Mouse (Mus musculus) hindbrain, embryonic 15.5 days (tissue): Measurements from ENCODE around the gene Ecm2. TPM values are rescaled to one million over a fixed set of nuclear protein-coding genes. Genes with fewer than 3 reads are reported as not detected.

Experiments used
- ATAC-seq: fragments of 200-750 bp; cut with Nextera tagmentation; 2 replicates; pipeline ENCODE4 v1.8.0; 2017; ENCODE audit warnings: low read depth, moderate number of reproducible peaks, moderate TSS enrichment; ENCODE audit not compliant: low FRiP score
- H3K27ac ChIP-seq: fragments of 300-500 bp; sonication (generic); replicated peaks from 2 replicates; pipeline ENCODE4 v1.5.1; 2015; ENCODE audit warnings: mild to moderate bottlenecking, inconsistent platforms
- H3K27me3 ChIP-seq: fragments of 300-500 bp; sonication (generic); 2 replicates; pipeline ENCODE4 v1.6.1; 2015; ENCODE audit warnings: control low read depth, inconsistent platforms
- H3K36me3 ChIP-seq: fragments of 300-500 bp; sonication (generic); 2 replicates; pipeline ENCODE4 v1.6.1; 2015; ENCODE audit warnings: control low read depth, inconsistent platforms
- H3K4me1 ChIP-seq: fragments of 300-500 bp; sonication (generic); replicated peaks from 2 replicates; pipeline ENCODE4 v1.6.1; 2015; ENCODE audit warnings: control low read depth, inconsistent platforms
- H3K4me2 ChIP-seq: fragments of 300-500 bp; sonication (generic); 2 replicates; pipeline ENCODE4 v1.6.1; 2015; ENCODE audit warnings: moderate library complexity, mild to moderate bottlenecking, inconsistent platforms
- H3K4me3 ChIP-seq: fragments of 300-500 bp; sonication (generic); 2 replicates; pipeline ENCODE4 v1.5.1; 2015; ENCODE audit warnings: mild to moderate bottlenecking, inconsistent platforms
- H3K9ac ChIP-seq: fragments of 300-500 bp; sonication (generic); 2 replicates; pipeline ENCODE4 v1.6.1; 2015; ENCODE audit warnings: inconsistent platforms
- H3K9me3 ChIP-seq: fragments of 300-500 bp; sonication (generic); 2 replicates; pipeline ENCODE4 v1.6.1; 2016; ENCODE audit warnings: control low read depth, inconsistent platforms
- WGBS: fragments of 180-500 bp; shearing (Covaris S2); methylation state at CpG from one replicate; pipeline ENCODE4 v1.1.7; 2015; 5-methylcytosine and 5-hydroxymethylcytosine counted together
- polyA plus RNA-seq: library from polyadenylated mRNA; unstranded; fragments of >200 nt; fragmentation: Nextera tagmentation; extraction: Ambion mirVana; gene quantifications from 2 replicates; pipeline ENCODE4 v1.2.1, GENCODE M21; 2015

Ecm2 gene
- 2.6 and 2.7 TPM in 2 replicates for polyA plus RNA-seq

DNA sequence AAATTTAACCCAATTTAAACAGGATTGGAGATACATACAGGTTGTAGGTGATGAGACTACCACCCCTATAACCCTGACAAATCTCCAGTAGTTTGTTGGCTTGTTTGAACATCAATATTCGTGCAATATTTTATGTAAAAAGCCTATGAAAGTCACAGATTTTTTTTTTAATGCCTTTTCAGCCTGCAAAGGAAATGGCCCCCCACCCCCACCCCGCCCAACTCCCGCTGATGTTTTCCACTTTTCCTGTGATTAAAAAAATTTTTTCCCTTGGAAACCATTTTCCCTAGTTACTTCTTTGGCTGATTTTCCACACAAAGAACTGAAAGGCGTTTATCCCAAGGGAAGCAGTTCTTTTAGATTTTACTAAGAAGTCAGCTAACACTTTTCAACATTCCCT is at the start of gene Ecm2:
TSS of gene Ecm2 (plus strand) at position 301 of the 400 bp plus-strand sequence.
- no peak within 1 kb of the TSS for H3K4me2 ChIP-seq
- no peak within 1 kb of the TSS for H3K27ac ChIP-seq
- H3K9me3 ChIP-seq, result no peaks in the 10 kb centered on the region

DNA sequence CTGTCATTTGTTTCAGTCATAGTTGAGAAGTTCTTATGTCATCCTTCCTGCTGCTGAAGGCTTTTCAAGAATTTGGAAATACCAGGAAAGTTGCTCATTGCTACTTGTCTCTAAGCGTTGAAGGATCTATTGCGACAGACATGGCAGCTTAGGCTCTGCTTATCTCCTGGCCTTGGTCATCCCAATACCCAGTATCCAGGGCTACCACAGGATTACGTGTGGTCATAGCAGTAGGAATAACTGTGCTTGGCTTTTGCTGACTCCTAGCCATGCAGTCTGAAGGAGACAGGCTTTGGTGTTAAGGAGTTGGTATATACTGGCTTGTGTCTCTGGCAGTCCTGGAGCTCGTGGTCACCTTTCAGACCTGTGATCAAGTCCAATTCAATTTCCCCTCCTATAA is 44.3 kb upstream of the Ecm2 start:
- Histone ChIP-seq H3K27me3 (no peaks in the 10 kb centered on the region), H3K9me3 (no peaks in the 10 kb centered on the region), H3K27ac (no peak overlapping the region; the same call in 1 of the 2 replicates), H3K4me3 (no peak overlapping the region), H3K9ac (no peak overlapping the region), H3K36me3 (peaks cover 37% of the 10 kb centered on the region), H3K4me1 (no peaks in the 10 kb centered on the region), H3K4me2 (no peak overlapping the region)
- WGBS, result 89% methylated on average over 4 of the region's 4 CpGs
- ATAC-seq, result no peak

More for the DNA sequence above, at the start of gene Ecm2:
- 42% methylated on average over 4 of the region's 4 CpGs for WGBS
- Histone ChIP-seq H3K4me1 (no peaks in the 10 kb centered on the region), H3K36me3 (no peaks in the 10 kb centered on the region), H3K9ac (no peak within 1 kb of the TSS), H3K27me3 (no peaks in the 10 kb centered on the region), H3K4me3 (no peak within 1 kb of the TSS)
- no peak for ATAC-seq

DNA sequence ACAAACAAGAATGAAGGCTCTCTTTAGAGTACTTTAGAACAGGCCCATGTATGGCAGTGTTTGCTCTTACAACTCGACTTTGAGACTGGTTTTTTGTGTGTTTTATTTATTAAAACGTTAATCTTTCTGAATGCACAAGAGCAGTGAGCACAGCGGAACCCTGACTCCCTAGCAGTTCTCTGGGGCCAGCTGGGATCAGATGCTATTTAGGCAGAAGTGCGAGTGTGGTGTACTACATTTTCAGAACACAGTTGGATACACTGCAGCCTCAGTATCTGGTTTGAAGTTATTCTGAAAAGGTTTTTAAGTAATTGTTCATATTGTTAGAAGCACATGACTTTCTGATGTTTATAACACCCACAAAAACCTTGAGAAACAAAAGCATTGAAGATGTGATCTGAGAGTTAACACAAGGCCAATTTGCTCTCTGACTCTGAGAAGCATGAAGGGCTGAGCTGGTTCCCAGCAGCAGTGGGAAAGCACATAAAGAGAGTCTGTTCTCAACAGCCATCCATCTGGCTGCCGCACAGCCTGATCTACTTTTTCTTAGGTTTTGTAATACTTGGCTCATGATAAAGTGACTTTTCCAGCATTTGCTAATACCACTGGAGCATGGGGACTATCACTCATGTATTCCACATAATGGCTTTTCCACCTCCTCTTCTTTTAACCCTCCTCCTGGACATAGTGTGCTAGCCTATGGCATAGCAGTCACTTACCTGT is 43.8 kb upstream of the Ecm2 start:
- no peak for ATAC-seq
- Histone ChIP-seq H3K4me1 (no peaks in the 10 kb centered on the region), H3K4me2 (no peak overlapping the region), H3K9ac (no peak overlapping the region), H3K27me3 (no peaks in the 10 kb centered on the region), H3K4me3 (no peak overlapping the region), H3K27ac (peak overlapping the region; percentile 32; the same call in 1 of the 2 replicates), H3K36me3 (peaks cover 41% of the 10 kb centered on the region), H3K9me3 (no peaks in the 10 kb centered on the region)
- WGBS, result 73% methylated on average over 5 of the region's 5 CpGs

DNA sequence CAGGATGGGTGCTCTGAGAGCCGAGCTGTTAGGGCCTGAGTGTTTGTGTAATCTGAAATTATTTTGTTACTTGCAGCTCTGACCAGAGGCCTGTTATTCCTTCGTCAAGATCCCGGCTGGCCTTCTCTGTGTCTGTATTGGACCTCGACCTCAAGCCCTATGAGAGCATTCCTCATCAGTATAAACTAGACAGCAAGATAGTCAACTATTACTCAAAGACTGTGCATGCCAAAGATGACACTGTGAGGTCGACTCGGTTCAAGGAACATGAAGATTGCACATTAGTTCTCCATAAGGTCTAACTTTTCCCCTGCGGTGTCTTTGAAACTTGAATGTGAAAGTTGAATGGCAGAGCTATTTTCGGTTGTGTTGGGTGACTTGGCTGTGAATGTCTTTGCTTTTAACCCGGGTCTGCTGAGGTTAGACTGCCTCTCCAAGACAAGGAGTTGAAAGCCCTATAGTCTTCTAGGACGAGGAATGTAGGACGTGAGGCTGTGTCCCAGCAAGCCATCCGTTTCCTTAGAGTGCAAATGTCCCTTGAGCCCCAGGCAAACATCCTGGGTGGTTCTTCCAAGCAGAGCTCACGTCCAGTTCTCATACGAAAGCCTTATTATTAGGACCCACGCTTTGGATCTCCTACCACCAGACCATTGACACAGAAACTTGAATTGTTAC is 43.0 kb upstream of the Ecm2 start:
- 72% methylated on average over 15 of the region's 15 CpGs for WGBS
- no peaks in the 10 kb centered on the region for H3K9me3 ChIP-seq
- no peaks in the 10 kb centered on the region for H3K4me1 ChIP-seq
- peak overlapping the region; percentile 32; the same call in 1 of the 2 replicates for H3K27ac ChIP-seq
- no peak for ATAC-seq
- H3K9ac ChIP-seq, result no peak overlapping the region
- H3K36me3 ChIP-seq, result peaks cover 42% of the 10 kb centered on the region
- no peak overlapping the region for H3K4me3 ChIP-seq
- H3K27me3 ChIP-seq, result no peaks in the 10 kb centered on the region
- no peak overlapping the region for H3K4me2 ChIP-seq

DNA sequence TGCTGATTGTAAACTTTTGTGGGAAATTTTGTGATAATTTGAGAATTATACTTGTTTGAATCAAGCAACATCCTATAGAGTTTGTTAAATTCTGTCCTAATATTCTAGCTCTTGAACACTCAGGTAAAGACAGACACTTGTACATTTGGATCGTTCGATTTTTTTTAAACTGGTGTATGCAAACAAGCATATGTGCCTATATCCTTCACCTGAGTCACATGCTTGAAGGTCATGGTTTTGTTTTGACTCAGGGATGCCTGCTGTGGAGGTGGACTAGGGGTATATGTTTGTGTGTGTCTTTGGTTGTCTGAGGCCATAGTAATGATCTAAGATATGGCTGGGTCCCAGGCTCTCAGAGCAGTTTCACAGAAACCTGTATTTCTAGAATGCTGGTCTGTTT is 41.7 kb upstream of the Ecm2 start:
- Histone ChIP-seq H3K27me3 (no peaks in the 10 kb centered on the region), H3K4me3 (no peak overlapping the region), H3K9ac (no peak overlapping the region), H3K4me1 (no peaks in the 10 kb centered on the region), H3K27ac (no peak overlapping the region), H3K36me3 (peaks cover 42% of the 10 kb centered on the region), H3K4me2 (no peak overlapping the region), H3K9me3 (no peaks in the 10 kb centered on the region)
- ATAC-seq, result no peak
- WGBS, result 98% methylated on average over 2 of the region's 2 CpGs

DNA sequence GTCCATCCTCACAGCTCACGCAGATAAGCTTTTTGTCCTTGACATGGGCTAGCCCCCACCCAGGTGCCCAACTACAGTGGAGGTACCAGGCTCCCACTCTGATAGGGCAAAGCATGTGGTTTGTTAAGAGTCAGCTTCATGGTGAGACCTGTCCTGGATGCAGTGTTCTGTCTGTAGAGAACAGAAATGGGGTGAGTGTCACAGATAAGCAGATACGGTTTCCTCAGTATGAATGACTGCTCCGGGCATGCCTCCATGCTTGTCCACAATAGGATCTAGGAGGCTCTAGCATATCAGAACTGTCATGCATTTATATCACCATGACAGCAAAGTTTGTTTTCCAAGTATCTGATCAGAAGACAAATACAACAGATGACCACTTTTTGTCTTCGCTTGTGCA is 38.7 kb upstream of the Ecm2 start:
- Histone ChIP-seq H3K27me3 (no peaks in the 10 kb centered on the region), H3K4me1 (no peaks in the 10 kb centered on the region)
- no peak for ATAC-seq

DNA sequence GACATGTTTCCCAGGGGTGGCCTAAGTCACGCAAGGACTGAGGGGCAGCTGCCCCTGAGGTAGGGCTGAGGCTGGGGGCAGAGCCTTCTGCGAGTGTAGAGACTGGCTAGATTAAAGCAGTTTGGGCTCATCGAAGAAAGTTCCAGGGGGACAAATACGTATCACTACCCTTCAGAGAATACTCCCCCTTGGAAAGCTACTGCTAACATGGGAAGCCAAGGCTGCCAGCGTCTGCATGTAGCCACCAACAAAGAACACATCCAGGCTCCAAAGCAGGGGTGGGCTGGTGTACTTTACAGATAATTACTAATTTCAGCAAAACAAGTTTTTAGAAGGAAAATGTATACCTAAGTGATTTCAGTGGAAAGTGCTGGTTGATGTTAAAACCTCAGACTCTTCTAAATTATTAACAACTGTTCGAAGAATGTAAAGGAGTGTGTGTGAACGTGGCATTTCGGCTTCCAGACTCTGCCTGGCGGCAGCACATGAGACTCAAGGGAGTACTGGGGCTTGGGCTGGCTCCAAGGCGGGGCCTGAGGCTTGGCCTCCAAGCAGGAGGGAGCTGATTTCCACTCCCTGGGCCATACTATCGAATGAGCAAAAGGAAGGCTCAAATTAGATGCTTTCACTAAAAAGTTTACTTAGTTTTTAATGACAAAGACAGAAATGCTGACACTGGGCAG is 38.1 kb upstream of the Ecm2 start:
- Histone ChIP-seq H3K4me3 (no peak overlapping the region), H3K4me2 (no peak overlapping the region), H3K9ac (no peak overlapping the region), H3K36me3 (peaks cover 33% of the 10 kb centered on the region), H3K27ac (no peak overlapping the region), H3K4me1 (no peaks in the 10 kb centered on the region), H3K9me3 (no peaks in the 10 kb centered on the region), H3K27me3 (no peaks in the 10 kb centered on the region)
- ATAC-seq, result no peak
- 77% methylated on average over 11 of the region's 11 CpGs for WGBS

More for the DNA sequence above, 38.7 kb upstream of the Ecm2 start:
- Histone ChIP-seq H3K4me2 (no peak overlapping the region), H3K9me3 (no peaks in the 10 kb centered on the region), H3K4me3 (no peak overlapping the region), H3K27ac (no peak overlapping the region), H3K9ac (no peak overlapping the region), H3K36me3 (peaks cover 38% of the 10 kb centered on the region)
- 95% methylated on average over 4 of the region's 4 CpGs for WGBS

DNA sequence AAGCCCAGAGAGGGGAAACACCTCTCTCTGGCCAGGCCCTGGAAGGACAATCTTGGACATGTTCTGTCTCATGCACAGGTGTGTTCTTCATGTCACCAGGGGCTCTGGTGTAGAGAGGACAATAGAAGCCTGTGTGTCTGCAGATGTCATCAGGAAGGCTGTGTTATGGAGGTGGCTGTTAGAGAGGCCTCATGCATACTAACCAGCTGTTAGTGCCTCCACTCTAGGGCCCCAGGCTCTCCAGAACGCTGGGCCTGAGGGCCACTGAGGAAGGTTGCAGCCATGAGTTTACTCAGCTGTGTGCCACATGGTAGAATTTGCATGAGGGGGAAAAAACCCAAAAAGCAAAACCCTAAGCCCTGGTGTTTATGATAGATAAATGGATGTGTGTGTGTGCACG is 37.0 kb upstream of the Ecm2 start:
- H3K4me1 ChIP-seq, result no peaks in the 10 kb centered on the region
- no peak overlapping the region for H3K27ac ChIP-seq
- peaks cover 23% of the 10 kb centered on the region for H3K36me3 ChIP-seq
- H3K27me3 ChIP-seq, result no peaks in the 10 kb centered on the region
- no peak overlapping the region for H3K9ac ChIP-seq
- no peaks in the 10 kb centered on the region for H3K9me3 ChIP-seq
- 74% methylated on average over 2 of the region's 2 CpGs for WGBS
- no peak overlapping the region for H3K4me2 ChIP-seq
- no peak overlapping the region for H3K4me3 ChIP-seq
- no peak for ATAC-seq

DNA sequence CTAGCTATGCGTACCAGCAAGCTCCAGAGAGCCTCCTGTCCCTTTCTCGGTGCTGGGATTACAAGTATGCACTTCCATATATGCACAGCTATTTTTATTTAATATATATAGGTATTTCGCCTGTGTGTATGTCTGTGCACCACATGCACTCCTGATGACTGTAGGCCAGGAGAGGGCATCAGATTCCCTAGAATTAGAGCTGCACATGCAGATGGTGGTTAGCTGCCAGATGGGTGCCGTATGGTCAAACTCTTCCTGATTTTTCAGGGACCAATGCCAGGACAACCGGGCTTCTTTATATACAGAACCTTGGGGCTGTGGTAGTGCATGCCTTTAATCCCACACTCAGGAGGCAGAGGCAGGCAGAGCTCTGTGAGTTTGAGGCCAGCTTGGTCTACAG is 35.6 kb upstream of the Ecm2 start:
- no peak overlapping the region for H3K9ac ChIP-seq
- ATAC-seq, result no peak
- H3K4me2 ChIP-seq, result no peak overlapping the region
- H3K9me3 ChIP-seq, result no peaks in the 10 kb centered on the region
- H3K4me1 ChIP-seq, result no peaks in the 10 kb centered on the region
- no peak overlapping the region for H3K4me3 ChIP-seq
- no peaks in the 10 kb centered on the region for H3K27me3 ChIP-seq
- peaks cover 15% of the 10 kb centered on the region for H3K36me3 ChIP-seq
- 92% methylated on average over 5 of the region's 5 CpGs for WGBS
- no peak overlapping the region for H3K27ac ChIP-seq

DNA sequence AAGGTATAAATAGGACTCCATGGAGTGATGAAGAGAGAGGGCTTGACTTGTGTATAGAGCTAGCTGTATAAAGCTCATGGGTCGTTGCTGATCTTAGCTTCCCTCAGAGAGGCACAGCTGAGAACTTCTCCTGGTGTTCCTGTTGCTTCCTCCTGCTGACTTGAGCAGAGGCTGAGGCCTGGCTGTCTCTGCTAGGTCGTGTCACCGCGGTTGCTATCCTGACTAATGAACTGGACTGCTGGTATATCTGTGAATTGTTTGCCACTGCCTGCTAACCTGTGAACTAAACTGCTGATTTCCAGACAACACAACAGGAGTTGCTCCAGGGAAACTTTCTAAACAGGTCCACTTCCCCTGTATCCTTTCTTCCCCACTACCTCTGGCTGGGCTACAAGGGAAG is 34.3 kb upstream of the Ecm2 start:
- Histone ChIP-seq H3K9me3 (no peaks in the 10 kb centered on the region), H3K4me1 (no peaks in the 10 kb centered on the region), H3K27me3 (no peaks in the 10 kb centered on the region), H3K27ac (no peak overlapping the region), H3K4me3 (no peak overlapping the region), H3K4me2 (no peak overlapping the region), H3K36me3 (peaks cover 5% of the 10 kb centered on the region; the same call in 1 of the 2 replicates), H3K9ac (no peak overlapping the region)
- no peak for ATAC-seq
- 93% methylated on average over 4 of the region's 4 CpGs for WGBS

DNA sequence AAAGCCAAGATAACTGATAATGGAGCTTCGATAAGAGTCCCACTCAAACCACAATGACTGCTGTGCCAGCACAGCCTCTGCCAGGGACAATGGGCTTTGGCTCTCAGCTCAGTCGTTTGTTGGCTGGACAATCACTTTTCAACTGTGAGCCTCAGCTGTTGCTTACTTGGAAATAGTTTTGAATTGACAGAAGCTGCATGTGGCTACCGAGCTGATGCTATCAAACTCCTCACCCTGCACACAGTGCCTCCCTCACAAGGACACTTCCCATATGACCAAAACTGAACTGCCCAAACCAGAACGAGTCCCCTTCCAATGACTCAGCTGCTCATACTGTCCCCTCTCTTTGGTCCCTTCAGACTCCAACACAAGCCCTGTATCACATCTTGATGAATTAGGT is 33.8 kb upstream of the Ecm2 start:
- 58% methylated on average over 4 of the region's 4 CpGs for WGBS
- Histone ChIP-seq H3K4me2 (no peak overlapping the region), H3K4me3 (no peak overlapping the region), H3K9ac (no peak overlapping the region), H3K27ac (no peak overlapping the region), H3K9me3 (no peaks in the 10 kb centered on the region), H3K27me3 (no peaks in the 10 kb centered on the region), H3K36me3 (peaks cover 2% of the 10 kb centered on the region; the same call in 1 of the 2 replicates), H3K4me1 (no peaks in the 10 kb centered on the region)
- ATAC-seq, result no peak

DNA sequence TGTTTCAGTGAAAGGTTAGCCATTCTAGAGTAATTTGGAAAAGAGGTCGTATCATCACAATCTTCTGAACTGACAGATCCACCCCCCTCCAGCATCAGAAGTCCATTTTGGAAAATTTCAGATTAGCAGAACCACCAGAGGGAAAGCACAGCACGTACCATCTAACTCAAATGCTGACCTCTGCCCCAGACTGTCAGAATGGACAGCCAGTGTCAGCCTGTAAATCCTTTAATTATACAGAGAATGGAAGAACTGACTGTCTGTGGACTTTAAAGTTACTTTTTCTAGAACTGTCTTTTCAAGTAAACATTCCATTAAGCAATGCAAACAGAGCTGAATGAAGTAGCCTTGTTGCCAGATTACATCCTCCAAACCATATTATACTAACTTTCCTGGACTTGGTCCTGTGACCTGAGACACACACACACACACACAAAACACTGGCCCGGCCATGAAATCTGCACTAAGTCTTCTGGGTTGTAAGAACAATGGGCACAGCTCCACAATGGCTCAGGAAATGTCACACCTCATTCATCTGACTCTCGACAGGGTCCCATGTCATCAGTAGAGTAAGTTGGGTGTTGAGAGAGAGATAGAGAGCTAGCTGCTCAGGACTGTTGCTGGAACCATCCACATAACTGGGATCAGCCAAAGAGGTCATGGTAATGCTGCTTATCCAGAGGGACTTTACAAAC is 32.5 kb upstream of the Ecm2 start:
- Histone ChIP-seq H3K27me3 (no peaks in the 10 kb centered on the region), H3K4me3 (no peak overlapping the region), H3K4me1 (no peaks in the 10 kb centered on the region), H3K9ac (no peak overlapping the region), H3K9me3 (no peaks in the 10 kb centered on the region), H3K4me2 (no peak overlapping the region), H3K36me3 (no peaks in the 10 kb centered on the region), H3K27ac (no peak overlapping the region)
- ATAC-seq, result no peak
- WGBS, result 60% methylated on average over 4 of the region's 4 CpGs
